Mouse (Mus musculus) thymus, postnatal 10 days (tissue): ENCODE data around the gene Dab2.

ENCODE experiments used
- DNase-seq, 2 experiments: peaks; one replicate each; pipeline ENCODE4 v3.0.0; 2021; ENCODE audit warnings: low spot score in 2 of 2

Dab2 gene

DNA sequence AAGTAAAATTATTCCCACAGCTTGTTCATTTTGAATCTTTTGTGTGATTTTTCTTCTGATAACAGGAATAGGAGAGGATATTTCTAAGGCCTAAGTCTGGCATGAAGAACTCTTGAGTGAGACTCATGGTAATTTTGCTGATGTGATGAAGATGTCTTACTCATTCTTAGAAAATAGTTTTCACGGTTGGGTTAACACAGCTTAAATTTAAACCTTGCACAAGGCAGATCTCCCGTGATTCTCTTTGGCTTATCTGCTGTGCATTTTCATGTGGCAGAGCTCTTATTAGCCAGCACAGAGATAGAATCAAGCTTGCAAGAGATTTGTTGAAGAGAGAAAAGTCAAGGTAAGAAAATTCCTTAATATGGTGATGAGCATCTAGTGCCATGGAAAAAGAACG lies at the start of gene Dab2:
Gene Dab2, plus strand, starts transcription at position 235 of the 400 bp plus-strand sequence.
- DNase-seq = no peak

DNA sequence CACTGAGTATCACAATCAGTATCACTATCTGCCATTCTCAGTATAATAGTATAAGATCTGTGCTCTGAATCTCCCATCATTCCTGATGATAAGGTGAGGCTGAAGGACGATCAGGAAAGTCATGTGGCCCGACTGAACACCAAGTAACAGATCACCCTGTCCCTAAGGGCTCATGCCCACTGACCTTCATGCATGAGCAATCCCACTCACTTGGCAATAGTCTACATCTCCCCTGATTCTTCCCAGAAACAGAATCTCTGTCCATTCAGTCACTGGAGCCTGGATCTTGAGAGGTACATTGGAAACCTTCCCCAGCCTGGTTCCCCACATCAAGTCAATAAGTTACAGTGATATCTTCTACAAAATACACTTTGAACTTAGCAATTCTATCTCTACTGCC lies 46.1 kb upstream of the Dab2 start:
- DNase-seq = no peak

DNA sequence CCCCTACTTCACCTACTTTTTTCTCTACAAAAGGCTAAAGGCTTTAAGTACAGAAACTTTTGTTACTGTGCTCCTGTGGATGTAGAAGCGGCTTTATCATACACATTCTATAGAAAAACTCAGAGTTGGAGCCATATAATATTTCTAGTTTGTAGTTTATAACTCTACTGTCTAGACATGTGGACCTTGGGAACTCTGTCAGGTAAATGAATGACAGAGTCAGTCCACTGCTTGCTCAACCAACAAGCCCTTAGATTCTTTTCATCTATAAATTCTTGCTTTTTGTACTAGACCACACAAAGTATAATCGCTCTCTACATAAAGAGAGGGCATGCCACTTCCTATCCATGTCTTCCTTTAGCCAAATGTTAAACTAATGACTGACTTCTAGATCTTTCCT lies 45.2 kb upstream of the Dab2 start:
- no peak for DNase-seq

DNA sequence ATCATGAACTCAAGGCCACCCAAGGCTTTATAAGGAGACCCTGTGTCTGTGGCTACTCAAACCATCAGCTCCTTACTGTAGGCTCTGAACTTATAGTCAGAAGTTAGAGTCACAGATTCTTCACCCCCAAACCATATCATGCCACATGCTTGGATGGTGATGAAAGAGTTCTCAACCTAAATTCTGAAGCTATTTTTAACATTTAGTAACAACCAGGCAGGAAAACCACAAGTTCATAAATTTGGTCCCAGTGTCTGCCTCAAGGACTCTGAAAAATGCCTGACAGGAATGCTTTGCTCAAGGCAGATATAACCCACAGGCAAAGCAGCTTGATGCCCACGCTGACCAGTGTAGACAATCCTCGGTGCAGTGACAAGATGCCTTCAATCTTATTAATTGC lies 42.5 kb upstream of the Dab2 start:
- no peak for DNase-seq

DNA sequence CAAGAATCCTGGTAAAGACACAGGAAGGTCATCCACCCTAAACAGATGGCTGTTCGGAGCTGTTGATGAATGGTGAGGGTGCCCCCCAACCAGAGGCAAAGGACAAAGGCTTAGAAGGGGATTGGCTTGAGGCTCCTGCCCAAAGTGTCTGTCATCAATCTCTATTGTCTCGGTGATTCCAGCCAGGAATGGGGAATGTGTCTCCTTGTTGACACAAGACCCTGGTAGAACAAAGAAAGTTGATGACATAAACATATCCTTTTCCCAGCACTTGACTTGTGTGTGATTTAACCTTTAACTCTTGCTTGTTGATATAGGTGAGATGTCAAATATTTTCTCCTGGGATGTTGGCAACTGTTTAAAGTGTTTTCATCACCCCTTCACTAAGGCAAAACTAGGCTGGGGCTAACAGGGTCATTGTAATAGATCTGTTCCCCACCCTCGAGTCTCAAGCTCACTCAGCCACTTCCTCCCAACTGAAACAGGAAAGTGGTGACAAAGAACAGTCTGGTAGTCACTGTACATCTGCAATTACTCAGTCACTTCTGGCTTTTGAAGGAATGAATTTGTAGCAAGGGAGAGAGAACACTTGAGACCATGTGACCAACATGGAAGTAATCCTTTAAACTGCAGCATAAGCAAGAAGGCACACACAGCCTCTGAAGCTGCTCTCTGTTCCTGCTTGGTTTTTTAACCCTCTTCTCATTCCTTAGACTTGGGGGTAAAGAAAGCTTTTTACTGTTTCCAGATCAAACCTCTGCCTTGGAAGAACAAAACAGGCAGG lies 39.4 kb upstream of the Dab2 start:
- no peak for DNase-seq

- no peak for DNase-seq
These were observed 38.7 kb upstream of the Dab2 start for GRCm38 (mm10) chr15:6260741-6261430.

DNA sequence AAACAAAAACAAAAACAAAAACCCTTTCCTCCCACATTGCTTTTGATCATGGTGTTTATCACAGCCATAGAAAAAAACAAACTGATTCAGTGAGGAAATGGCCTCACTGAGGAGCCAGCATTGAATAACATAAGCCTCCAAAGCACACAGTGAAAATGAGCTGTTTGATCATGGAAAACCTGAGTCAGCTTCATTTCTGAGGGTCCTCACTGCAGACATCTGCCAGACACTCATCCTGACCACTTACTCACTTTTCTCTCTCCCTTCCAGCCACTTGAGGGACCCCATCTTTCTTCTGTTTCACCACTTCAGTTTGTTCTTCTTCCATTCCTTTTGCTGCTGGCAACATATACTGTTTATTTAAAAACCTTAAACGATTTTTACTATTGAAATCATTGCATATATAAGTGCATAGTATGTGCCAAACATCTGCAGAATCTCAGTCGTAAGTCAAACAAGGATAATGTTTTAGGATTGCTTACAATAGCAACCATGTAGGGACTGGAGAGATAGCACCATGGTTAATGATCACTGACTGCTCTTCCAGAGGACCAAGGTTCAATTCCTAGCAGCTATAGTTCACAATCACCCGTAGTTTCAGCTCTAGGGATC lies 32.3 kb upstream of the Dab2 start:
- no peak for DNase-seq

- no peak for DNase-seq
These were observed 20.8 kb upstream of the Dab2 start for GRCm38 (mm10) chr15:6278606-6279468.

GRCm38 (mm10) chr15:6280021-6280451 lies 19.6 kb upstream of the Dab2 start:
- no peak for DNase-seq

- DNase-seq = no peak
These were observed 16.3 kb upstream of the Dab2 start for GRCm38 (mm10) chr15:6283249-6283648.

- no peak for DNase-seq
These were observed 3.5 kb upstream of the Dab2 start for GRCm38 (mm10) chr15:6296071-6296470.

- DNase-seq = no peak
These were observed 862 bp upstream of the Dab2 start for GRCm38 (mm10) chr15:6298726-6299125.

DNA sequence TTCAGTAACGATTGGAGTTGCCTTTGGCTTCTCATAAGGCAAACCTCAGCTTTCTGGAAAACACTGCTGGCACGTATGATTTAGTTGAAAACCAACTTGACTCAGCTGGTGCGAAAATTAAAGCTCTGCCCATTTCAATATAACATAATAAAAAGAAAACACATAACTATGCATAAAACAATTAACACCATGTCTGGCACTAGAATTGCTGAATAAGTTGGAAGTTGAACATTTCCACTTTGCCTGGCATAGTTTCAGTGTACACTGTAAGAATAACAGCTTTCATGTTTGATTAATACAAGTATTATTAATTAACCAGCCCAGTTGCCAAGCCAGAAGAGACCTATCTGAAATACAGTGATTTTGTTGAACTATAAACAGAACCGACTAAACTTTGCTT lies 2.6 kb downstream of the Dab2 start:
- no peak for DNase-seq

- no peak for DNase-seq
These were observed 4.2 kb downstream of the Dab2 start for GRCm38 (mm10) chr15:6303822-6304221.

GRCm38 (mm10) chr15:6309633-6310032 lies 10.0 kb downstream of the Dab2 start:
- DNase-seq = no peak

DNA sequence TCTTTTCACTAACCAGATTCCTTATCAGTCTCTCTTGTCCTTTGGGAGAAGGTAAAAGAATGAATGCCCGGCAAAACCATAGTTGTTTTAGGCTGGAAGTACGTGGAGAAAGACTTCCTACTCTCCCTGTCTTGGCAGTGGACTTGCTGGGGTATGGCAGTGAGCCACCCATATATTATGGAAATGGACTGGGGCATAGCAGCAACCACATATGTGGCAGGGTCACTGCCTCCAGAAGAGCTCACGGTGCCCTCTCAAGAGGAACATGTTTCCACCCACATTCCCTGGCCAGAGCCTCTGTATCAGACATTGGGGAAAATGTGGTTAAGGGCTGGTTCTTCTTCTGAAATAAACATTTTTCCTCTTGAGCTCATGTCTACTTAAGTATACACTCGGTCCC lies 10.8 kb downstream of the Dab2 start:
- DNase-seq = no peak

DNA sequence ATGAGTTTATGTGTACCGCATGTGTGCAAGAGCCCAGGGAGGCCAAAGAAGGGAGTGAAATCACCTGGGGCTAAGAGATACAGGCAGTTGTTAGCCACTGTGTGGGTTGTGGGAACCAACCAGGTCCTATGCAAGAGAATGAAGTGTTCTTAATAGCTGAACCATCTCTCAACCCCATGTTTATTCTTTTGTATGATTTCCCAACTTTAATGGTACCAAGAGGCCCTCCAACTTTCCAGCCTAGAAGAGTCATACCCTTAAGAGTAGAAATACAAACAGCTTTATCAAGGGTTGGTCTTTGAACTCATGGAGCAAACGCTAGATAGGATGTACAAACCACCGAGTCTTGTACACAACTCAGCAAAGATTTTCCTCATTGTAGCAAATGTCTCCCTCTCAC lies 12.8 kb downstream of the Dab2 start:
- no peak for DNase-seq

DNA sequence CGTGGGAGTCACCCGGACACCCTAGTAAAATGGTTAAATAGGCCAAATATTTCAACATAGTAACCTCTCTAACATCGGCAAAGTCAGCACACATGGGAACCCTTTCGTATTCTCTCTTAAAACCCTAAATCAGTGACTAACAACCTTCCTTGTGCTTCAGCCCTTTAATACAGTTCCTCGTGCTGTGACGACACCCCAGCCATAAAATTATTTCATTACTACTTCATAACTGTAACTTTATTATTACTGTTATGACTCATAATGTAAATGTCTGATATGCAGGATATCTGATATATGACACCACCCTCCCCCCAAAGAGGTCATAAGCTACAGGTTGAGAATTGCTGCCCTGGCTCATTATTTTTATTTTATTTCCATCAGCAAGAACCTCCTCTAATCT lies 19.8 kb downstream of the Dab2 start:
- no peak for DNase-seq

GRCm38 (mm10) chr15:6320501-6320900 lies 20.9 kb downstream of the Dab2 start:
- no peak for DNase-seq

DNA sequence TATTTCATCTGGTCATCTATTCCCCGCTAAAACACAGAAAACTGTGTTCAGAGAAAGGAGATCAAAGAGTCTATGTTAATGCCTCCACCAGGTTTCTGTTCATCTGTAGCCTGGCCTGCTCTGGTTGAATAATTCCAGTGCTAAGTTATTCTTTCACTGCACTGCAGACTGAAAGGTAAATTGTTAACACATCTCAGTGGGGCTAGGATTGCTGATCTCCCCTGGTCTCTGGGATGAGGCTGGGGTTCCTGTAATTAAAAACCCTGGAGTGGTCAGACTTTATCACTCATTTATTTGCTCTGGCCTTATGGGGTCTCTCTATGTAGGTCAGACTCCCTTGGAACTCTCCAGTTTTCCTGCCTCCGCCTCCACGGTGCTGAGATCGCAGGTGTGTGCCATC lies 21.7 kb downstream of the Dab2 start:
- DNase-seq = no peak

DNA sequence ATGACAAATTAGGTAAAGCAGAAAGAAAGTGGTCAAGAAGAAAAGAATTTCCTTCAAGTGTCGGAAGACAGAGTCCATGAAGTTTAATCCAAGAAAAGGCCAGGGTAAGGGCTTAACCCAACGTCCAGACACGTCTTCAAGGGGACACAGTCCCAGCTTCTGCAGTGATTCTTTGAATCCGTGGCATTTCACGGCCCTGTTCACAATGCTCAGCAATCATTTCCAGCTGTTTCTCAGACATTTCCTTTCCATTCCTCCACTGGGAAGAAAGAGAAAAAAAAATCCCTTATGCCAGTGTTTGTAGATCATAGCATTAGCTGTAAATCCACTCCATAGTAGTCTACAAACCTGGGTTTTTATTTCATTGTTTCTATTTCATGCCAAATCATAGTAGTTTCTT lies 22.7 kb downstream of the Dab2 start:
- DNase-seq = no peak

GRCm38 (mm10) chr15:6323577-6323976 lies 24.0 kb downstream of the Dab2 start:
- DNase-seq = no peak
